Mouse (Mus musculus) heart, postnatal 36 days (tissue): Measurements from ENCODE around the gene Rps6kb2. TPM values are rescaled to one million over a fixed set of nuclear protein-coding genes. Genes with fewer than 3 reads are reported as not detected.
"Not testable (repeated sequence)": the region's sequence is repeated elsewhere in the genome, so short reads cannot be mapped to it uniquely, and the experiment has no call there.

ENCODE experiments used
- DNase-seq, 2 experiments: peaks; one replicate each; pipeline ENCODE4 v3.0.0; 2021 to 2022
- intact Hi-C: fragments of 180-260 bp; cut with DNase I; formaldehyde crosslinking; loops from one replicate; pipeline ENCODE4 v1.15.1; 2025
- total RNA-seq, 2 experiments: library from RNA; stranded (reverse); gene quantifications; 2 replicates each; pipeline ENCODE4 v1.2.3; 2021

Rps6kb2 gene
- total RNA-seq, 2 experiments from 2014 or later, result 16.4 to 18.8 TPM

DNA sequence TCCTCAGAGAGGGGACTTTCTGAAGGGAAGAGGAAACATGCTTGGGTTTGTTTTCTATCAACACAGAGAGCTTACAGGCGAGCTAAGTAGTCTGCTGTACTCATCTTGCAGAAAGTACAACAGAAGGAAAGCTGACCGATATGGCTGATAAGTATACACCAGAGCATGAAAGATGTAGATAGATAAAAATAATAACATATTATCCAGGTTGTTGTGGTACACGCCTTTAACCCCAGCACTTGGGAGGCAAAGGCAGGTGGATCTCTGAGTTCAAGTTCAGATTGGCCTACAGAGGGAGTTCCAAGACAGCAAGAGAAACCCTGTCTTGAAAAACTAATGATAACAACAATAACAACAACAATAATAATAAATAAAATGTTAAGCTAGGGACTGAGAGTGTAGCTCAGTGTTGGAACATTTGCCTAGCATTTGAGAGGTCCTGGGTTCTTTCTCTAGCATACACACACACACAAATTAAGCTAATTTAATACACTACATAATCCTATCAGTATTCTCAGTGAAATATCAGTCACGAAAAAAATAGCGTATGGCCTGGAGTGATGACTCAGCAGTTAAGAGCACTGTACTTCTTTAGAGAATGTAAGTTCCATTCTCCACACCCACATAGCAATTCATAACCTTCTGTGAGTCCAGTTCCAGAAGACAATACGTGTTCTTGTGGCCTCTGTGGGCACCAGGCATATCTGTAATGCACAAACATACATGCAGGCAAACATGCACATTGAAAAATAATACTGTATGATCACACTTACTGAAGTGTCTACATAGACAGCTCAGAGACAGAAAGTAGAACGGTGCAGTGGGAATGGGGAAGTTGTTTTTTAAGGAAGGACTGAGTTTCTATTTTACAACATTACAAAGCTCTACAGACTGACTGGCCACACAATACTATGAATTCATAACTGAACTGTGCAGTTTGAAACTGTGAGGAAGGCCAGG lies 40.5 kb downstream of the Rps6kb2 start:
- no peak for DNase-seq
- intact Hi-C loops, result no loop called here

DNA sequence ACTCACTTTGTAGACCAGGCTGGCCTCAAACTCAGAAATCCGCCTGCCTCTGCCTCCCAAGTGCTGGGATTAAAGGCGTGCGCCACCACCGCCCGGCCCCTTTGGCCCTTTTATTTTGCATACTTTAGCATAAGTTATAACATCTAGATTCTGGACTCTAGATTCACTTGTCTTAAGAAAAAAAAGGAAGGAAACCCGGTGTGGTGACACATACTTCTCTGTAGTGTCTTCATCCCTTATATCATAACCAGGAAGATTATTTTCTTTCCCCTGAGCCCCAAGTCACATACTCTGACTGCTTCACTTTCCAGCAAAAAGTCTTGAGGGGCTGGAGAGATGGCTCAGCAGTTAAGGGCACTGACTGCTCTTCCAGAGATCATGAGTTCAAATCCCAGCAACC lies 41.3 kb downstream of the Rps6kb2 start:
- DNase-seq, intact Hi-C loops: not testable (repeated sequence)

DNA sequence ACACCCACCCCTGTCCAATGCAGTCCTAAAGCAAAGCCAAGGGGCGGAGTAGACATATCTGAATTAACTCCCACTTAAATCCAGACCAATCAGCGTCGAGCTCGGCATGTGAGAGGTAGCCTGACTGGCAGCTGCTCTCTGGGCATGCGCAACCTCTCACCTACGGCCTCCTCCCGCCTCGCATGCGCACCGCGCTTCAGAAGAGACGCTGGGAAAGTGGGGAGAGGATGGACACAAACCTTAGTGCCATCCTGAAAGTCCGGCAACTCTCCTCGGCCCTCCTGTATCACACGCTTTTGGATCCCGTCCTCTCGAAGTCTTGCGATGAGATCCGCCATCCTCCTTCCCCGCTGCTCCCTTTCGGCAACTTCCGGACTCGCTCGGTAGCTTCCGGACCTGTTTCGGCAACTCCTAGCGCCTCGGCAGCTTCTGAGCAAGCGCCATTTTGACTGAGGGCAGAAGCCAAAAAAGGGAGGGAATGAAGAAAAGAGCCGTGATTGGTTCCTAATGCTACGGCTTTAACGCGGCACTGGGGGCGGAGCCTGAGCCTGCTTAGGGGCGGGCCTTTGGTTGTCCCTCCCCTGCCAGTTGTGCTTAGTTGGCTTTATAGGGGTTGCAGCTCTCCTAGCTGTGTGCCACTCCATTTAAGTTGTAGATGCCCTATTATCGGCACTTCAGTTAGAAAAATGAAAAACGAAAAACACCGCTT lies 41.9 kb downstream of the Rps6kb2 start:
- DNase-seq, result peak; percentile 98 to 99
- intact Hi-C loops, result no loop called here

DNA sequence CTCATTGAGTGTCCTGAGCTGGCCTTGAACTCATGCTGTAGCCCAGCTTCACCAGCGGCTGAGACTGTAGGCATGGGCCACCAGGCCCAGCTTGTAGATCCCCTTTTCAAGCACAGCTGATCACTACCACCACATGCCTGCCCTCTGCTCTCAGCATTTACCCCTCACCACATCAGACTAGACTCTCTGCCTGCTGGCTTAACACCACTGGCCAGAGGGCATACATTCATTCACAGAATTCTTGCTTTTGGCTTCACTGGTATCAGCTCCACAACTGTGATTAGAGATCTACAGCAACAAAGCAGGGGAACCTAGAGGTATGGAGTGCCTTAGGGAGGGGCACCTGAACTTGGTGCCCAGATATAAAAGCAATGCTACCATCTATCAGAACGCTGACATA lies 42.7 kb downstream of the Rps6kb2 start:
- DNase-seq, result no peak
- intact Hi-C loops, result no loop called here

DNA sequence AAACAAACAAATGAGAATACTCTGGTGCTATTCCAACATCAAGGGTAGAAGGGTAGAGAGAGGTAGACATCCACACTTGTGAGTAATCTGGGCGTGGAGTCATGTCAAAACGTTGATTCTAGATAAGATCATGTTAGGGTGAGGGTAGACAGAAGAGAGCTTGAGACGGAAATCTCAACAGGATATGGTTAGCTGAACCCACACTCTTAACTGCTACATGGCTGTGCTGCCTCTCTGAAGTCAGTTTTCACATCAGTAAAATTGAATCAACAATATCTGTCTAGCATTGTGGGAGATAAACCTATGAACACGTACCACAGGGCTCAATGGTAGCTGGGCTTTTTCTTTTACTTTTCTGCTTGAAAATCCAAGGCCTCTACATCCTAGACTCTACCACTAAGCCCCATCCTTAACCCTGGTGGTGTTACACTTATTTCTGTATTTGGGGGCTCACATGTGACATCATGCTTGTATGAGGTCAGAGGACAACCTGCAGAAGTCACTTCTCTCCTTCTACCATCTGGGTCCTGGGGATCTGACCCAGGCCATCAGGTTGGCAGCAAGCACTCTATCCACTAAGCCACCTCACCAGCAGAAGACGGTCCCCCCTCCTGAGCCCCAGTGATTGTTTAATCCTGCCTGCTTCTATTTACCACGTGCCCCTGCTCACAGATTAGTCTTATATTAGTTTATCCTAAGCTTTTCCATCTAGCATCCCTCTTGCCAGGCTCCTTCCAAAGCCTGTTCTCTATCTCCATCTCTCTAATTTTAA lies 43.3 kb downstream of the Rps6kb2 start:
- DNase-seq, result no peak
- intact Hi-C loops, result no loop called here

DNA sequence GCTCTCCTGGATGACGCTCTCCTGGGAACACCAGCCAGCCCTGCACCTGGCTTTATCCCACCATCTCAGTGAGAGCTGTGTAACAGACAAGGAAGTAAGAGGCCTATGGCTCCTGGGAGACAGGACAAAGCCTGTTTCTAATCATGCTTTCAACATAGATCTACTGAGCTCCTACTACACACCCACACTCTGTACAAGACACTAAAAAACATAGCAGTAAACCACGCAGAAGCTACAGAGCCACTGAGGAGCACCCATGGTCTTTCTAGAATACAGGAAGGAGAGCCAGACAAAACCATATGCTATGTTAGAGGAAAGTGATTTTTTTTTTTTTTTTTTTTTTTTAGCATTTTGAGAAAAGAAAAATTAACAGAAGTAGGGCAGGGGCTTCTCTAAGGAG lies 44.8 kb downstream of the Rps6kb2 start:
- intact Hi-C loops, result no loop called here
- DNase-seq, result no peak

DNA sequence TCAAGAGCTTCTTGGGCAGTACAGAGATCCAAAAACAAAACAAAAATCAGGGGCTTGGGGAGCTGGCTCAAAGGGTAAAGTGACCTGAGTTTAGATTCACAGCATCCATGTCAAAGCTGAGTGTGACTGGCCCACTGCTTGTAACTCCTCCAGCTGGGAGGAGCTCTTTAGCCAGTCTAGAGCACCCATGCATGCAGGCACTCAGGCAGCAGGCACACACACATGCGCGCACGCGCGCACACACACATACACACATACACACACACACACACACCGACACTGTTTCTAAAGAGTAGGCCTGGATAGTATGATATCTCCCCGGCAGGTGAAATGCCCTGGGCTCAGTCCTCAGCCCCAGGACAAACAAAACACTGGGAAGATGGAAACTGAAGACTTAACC lies 46.1 kb downstream of the Rps6kb2 start:
- intact Hi-C loops, result no loop called here
- DNase-seq, result no peak

DNA sequence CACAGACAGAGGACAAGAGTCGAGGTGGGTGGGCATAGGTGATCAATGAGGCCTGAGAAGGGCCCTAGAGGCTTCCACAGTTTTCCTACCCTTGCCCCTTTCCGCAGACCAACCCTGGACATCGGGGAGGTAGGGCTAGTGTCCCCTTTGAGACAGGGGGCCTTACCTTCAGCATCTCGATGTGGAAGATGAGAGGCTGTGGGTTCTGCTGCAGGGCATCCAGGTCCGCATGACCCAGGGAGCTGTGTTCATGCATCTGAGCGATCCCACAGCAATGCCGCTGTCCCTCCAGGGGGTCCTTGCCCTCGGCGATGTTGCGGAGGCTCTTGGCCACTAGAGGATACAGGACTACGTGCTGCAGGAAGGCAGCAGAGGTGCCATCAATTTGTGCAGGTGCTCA lies 47.3 kb downstream of the Rps6kb2 start:
- intact Hi-C loops, result no loop called here
- no peak for DNase-seq

DNA sequence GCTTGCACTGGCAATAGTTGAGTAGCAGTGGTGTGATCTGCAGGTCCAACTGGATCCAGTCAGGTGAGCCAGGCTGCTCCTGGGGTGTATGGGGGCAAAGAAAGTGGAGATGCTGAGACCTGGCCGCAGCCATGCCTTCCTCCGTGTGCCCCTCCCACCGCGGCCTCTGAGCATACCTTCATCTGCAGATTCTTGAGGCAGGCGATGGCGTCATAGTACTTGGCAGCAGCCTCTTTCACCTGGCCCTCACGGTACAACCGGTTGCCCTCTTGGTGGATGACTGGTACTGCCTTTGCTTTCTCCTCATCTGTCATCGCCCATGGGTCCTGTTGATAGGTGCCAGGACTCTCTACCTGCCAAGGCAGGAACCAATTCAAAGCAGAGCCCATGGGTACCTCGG lies 48.0 kb downstream of the Rps6kb2 start:
- intact Hi-C loops, result no loop called here
- no peak for DNase-seq

DNA sequence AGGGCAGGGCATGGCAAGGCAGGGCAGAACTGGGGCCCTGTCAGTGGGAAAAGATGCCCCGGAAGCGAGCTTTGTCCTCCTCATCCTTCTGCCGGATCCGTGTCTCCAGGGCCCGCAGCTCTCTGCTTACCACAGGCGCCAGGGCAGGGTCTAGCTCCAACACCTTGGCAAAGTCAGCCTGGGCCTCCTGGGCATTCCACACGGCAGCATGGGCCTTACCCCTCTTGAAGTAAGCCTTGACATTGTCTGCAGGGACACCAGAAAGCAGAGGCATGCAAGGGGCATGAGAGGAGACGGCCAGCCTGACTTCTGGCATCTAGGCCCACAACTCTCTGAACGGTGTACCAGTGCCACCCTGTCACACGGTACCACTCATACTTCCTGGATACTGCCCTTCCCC lies 48.6 kb downstream of the Rps6kb2 start:
- intact Hi-C loops, result no loop called here

DNA sequence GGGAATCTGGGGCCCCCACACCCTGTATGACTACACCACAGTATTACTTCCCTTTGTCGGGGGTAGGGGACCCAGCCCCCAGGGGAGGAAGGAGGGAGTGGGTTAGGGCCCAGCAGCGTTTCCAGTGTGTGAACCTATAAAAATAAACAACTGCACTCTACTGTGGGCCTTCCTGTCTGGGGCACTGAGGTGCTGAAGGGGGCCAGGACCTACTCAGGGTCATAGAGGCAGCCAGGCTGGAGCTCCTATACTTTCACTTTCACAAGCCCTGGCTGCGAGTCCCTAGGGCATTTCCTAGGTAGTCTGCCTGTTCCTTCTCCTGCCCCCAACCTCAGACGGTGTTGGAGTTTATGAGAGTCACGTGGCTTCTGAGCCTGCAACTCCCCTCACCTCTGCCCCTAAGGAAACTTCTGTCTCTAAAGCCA lies 49.3 kb downstream of the Rps6kb2 start:
- peak; percentile 31 to 42 for DNase-seq
- intact Hi-C loops, result no loop called here

More for the DNA sequence above, 48.6 kb downstream of the Rps6kb2 start:
- no peak for DNase-seq

DNA sequence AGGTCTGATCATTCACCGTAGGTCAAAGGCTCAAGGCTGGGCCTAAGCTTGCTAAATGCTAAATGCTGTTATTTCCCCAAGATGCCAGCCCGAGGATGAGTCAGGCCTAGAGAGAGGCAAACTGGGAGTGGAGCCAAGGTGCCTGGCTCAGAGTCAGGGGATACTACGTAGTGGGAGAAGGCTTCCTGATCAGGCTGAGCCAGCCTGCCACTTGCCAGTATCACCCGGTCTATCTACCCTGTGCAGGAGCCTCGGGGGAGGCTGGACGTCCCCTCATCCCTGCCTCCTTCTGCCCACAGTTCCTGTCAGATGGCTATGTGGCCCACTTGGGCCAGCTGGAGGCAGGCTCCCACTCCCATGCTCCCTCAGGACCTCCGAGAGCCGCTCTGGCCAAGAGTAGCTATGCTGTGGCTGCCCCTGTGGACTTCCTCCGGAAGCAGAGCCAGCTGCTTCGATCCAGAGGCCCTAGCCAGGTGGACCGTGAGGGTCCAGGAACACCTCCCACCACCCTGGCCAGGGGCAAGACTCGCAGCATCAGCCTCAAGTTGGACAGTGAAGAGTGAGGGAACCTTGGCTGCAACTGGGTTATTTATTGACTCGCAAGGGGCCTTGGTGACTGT lies 49.9 kb downstream of the Rps6kb2 start:
- DNase-seq, result peak; percentile 76 to 83
- intact Hi-C loops, result no loop called here

DNA sequence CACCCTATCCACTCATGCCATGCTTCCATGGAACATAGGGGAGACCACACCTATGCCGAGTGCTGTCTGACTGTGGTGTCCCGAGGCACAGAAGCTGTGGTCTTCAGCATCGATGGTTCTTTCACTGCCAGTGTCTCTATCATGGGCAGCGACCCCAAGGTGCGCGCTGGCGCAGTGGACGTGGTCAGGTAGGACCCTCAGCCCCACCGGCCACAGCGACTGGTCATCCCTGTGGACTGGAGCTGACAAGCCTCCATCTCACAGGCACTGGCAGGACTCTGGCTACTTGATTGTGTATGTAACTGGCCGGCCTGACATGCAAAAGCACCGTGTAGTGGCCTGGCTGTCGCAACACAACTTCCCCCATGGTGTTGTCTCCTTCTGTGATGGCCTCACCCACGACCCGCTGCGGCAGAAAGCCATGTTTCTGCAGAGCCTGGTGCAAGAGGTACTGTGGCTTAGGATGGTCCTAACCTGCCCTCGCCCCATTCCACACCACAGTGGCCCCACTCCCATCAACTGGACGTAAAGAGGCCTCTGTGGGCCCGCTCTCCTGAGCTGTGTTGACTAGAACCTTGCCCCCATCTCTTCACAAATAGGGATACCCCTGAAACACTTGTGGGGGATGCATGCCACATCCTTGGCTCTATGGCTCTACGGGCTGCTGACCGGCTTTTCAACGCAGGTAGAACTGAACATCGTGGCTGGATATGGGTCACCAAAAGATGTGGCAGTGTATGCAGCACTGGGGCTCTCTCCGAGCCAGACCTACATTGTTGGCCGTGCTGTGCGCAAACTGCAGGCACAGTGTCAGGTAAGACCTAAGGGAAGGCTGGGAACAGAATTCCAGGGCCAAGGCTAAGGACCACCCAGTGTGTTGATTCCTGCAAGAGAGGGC lies 50.8 kb downstream of the Rps6kb2 start:
- intact Hi-C loops, result no loop called here
- DNase-seq, result no peak

DNA sequence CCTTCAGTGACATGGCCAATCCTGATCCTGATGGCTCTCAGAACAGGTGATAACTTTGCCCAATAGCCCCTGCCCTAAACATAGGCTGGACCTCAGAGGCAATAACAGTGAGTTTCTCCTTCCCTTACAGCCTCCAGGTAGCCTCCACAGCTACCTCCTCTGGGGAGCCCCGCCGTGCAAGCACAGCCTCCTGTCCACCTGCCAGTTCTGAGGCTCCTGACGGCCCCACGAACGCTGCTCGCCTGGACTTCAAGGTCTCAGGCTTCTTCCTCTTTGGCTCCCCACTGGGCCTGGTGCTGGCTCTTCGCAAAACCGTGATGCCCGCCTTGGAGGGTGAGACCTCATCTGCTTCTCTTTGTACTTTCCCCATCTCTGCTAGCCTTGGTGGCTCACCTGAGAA lies 54.6 kb downstream of the Rps6kb2 start:
- DNase-seq, result no peak
- intact Hi-C loops, result no loop called here

DNA sequence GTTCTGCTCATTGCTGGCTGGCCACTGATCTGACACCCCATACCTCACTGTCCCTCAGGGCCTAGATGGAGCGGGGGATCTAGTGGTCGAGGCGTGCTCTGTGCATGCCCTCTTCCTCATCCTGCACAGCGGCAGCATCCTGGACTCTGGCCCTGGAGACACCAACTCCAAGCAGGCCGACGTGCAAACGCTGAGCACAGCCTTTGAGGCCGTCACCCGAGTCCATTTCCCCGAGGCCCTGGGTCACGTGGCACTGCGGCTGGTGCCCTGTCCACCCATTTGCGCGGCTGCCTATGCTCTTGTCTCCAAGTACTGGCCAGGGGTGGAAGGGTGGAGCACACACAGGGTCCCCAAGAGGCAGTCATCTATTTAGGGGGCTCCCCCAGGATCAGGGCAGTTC lies 56.5 kb downstream of the Rps6kb2 start:
- intact Hi-C loops, result no loop called here
- no peak for DNase-seq

DNA sequence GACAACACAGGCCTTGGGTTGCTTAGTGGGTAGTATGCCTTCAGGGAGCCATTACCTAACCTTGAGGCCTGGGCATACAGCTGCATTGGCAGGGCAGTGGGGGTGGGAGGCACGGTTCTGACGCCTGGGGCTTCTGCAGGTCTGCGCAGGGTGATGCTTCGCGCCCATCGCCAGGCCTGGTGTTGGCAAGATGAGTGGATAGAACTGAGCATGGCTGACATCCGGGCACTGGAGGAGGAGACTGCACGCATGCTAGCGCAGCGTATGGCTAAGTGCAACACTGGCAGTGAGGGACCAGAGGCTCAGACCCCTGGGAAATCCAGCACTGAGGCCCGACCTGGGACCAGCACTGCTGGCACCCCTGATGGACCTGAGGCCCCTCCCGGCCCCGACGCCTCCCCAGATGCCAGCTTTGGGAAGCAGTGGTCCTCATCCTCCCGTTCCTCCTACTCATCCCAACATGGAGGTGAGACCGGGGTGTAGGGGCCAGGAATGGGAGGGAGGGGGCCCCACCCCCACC lies 58.4 kb downstream of the Rps6kb2 start:
- no peak for DNase-seq
- intact Hi-C loops, result no loop called here
